Mouse (Mus musculus): ENCODE results near the gene Trim25. TPM values are rescaled to one million over a fixed set of nuclear protein-coding genes. Genes with fewer than 3 reads are reported as not detected.

Gene Trim25
- polyA plus RNA-seq, 1 experiment from 2014 or later: 13.4 TPM

DNA sequence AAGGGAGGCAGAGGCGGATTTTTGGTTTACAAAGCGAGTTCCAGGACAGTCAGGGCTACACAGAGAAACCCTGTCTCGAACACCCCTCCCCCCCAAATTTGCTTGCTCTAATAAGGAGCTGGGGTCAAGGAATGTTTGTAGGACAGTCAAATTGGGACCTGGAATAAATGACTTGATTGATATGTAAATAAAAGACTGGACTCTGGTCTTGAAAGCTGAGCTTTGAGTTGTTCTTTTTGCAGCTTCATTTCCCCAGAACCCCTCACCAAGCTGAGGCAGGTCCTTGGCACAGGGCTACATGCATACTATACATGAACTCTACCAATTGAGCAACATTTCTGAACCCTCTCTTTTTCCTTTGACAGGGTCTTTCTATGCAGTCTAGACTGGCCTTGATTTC, 46.8 kb downstream of the Trim25 start:
- Histone ChIP-seq H3K4me1 (ENCODE audit: insufficient read depth) (no peaks in the 10 kb centered on the region), H3K4me3 (ENCODE audit: low read depth, low read length) (no peak overlapping the region), H3K4me2 (no peak overlapping the region), H3K9ac (no peak overlapping the region), H3K27ac (ENCODE audit: low read depth) (no peak overlapping the region), H3K9me3 (ENCODE audit: low read depth, low read length) (no peaks in the 10 kb centered on the region), H3K36me3 (ENCODE audit: insufficient read depth) (peaks cover 85% of the 10 kb centered on the region), H3K27me3 (ENCODE audit: insufficient read depth, low read length) (no peaks in the 10 kb centered on the region)
- TF ChIP-seq CTCF (IDR thresholded peaks at IDR 0.05; ENCODE audit: low read depth): no peak
- no peak for ATAC-seq (ENCODE audit: insufficient read depth)
- DNase-seq: no peak
- 85% methylated on average over 3 of the region's 3 CpGs for WGBS

DNA sequence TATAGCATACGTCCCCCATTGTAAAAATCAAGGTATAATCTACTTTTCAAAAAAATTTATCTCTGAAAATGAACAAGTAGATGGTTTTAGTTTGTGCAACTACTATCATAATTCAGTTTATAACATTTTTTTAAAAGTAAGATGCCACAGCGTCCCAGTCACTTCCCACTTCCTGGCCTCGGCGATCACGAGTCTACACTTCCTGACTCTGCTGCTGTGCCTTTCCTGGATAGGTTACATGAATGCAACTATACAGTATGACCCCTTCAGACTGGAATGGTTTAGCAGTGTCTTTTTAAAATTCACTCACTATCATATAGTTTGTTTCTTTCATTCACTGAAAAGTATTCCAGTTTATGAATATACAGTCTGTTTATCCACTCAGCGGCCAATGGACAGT, 52.6 kb downstream of the Trim25 start:
- Histone ChIP-seq H3K4me1 (ENCODE audit: insufficient read depth) (no peaks in the 10 kb centered on the region), H3K36me3 (ENCODE audit: insufficient read depth) (peaks cover 69% of the 10 kb centered on the region), H3K27me3 (ENCODE audit: insufficient read depth, low read length) (no peaks in the 10 kb centered on the region), H3K4me2 (no peak overlapping the region), H3K9ac (no peak overlapping the region), H3K9me3 (ENCODE audit: low read depth, low read length) (no peaks in the 10 kb centered on the region), H3K4me3 (ENCODE audit: low read depth, low read length) (no peak overlapping the region), H3K27ac (ENCODE audit: low read depth) (no peak overlapping the region)
- no peak for ATAC-seq (ENCODE audit: insufficient read depth)
- TF ChIP-seq CTCF (IDR thresholded peaks at IDR 0.05; ENCODE audit: low read depth): no peak
- WGBS: 78% methylated on average over 6 of the region's 6 CpGs
- no peak for DNase-seq

GRCm38 (mm10) chr11:89055931-89056690, 56.9 kb downstream of the Trim25 start:
- no peak for DNase-seq

GRCm38 (mm10) chr11:89058515-89059270, 59.5 kb downstream of the Trim25 start:
- H3K9me3 ChIP-seq (ENCODE audit: low read depth, low read length): no peaks in the 10 kb centered on the region
- peak overlapping the region; percentile 75 for H3K4me3 ChIP-seq (ENCODE audit: low read depth, low read length)
- ATAC-seq (ENCODE audit: insufficient read depth) (no peak), DNase-seq (peak; percentile 35)
- TF ChIP-seq CTCF (IDR thresholded peaks at IDR 0.05; ENCODE audit: low read depth): peak; percentile 62
- 65% methylated on average over 11 of the region's 11 CpGs for WGBS
- H3K9ac ChIP-seq: no peak overlapping the region; the same call in 1 of the 2 replicates
- H3K4me1 ChIP-seq (ENCODE audit: insufficient read depth): peaks cover 13% of the 10 kb centered on the region
- H3K27me3 ChIP-seq (ENCODE audit: insufficient read depth, low read length): no peaks in the 10 kb centered on the region
- H3K36me3 ChIP-seq (ENCODE audit: insufficient read depth): peaks cover 14% of the 10 kb centered on the region
- no peak overlapping the region for H3K27ac ChIP-seq (ENCODE audit: low read depth)
- H3K4me2 ChIP-seq: peak overlapping the region; percentile 91

More at GRCm38 (mm10) chr11:89055931-89056690, 56.9 kb downstream of the Trim25 start:
- no peak overlapping the region for H3K27ac ChIP-seq (ENCODE audit: low read depth)
- TF ChIP-seq CTCF (IDR thresholded peaks at IDR 0.05; ENCODE audit: low read depth): no peak
- H3K4me1 ChIP-seq (ENCODE audit: insufficient read depth): peaks cover 13% of the 10 kb centered on the region
- no peak overlapping the region for H3K4me3 ChIP-seq (ENCODE audit: low read depth, low read length)
- H3K9ac ChIP-seq: no peak overlapping the region
- WGBS: 54% methylated on average over 13 of the region's 13 CpGs
- no peaks in the 10 kb centered on the region for H3K27me3 ChIP-seq (ENCODE audit: insufficient read depth, low read length)
- no peaks in the 10 kb centered on the region for H3K9me3 ChIP-seq (ENCODE audit: low read depth, low read length)
- H3K4me2 ChIP-seq: peak overlapping the region; percentile 13; the same call in 1 of the 2 replicates
- H3K36me3 ChIP-seq (ENCODE audit: insufficient read depth): peaks cover 31% of the 10 kb centered on the region
- ATAC-seq (ENCODE audit: insufficient read depth): no peak

- under 1% methylated on average over 33 of the region's 33 CpGs for WGBS
- peak; percentile 24; the same call in 1 of the 2 replicates for TF ChIP-seq CTCF (IDR thresholded peaks at IDR 0.05; ENCODE audit: low read depth)
- Histone ChIP-seq H3K4me1 (ENCODE audit: insufficient read depth) (peaks cover 13% of the 10 kb centered on the region), H3K4me2 (peak overlapping the region; percentile 91), H3K9me3 (ENCODE audit: low read depth, low read length) (no peaks in the 10 kb centered on the region), H3K36me3 (ENCODE audit: insufficient read depth) (0 out of 2 replicates have a peak, but pooled peaks cover under 1% of the 10 kb centered on the region), H3K9ac (peak overlapping the region; percentile 66), H3K27me3 (ENCODE audit: insufficient read depth, low read length) (no peaks in the 10 kb centered on the region), H3K27ac (ENCODE audit: low read depth) (peak overlapping the region; percentile 40), H3K4me3 (ENCODE audit: low read depth, low read length) (peak overlapping the region; percentile 75)
- DNase-seq: peak; percentile 55
- ATAC-seq (ENCODE audit: insufficient read depth): peak; percentile 85
Measured at GRCm38 (mm10) chr11:89059919-89060422, 60.8 kb downstream of the Trim25 start.

- H3K4me3 ChIP-seq (ENCODE audit: low read depth, low read length): peak overlapping the region; percentile 75
- H3K4me1 ChIP-seq (ENCODE audit: insufficient read depth): peaks cover 13% of the 10 kb centered on the region
- ATAC-seq (ENCODE audit: insufficient read depth) (peak; percentile 92), DNase-seq (peak; percentile 96)
- peak overlapping the region; percentile 91 for H3K4me2 ChIP-seq
- H3K27me3 ChIP-seq (ENCODE audit: insufficient read depth, low read length): no peaks in the 10 kb centered on the region
- H3K27ac ChIP-seq (ENCODE audit: low read depth): peak overlapping the region; percentile 40
- no peak for TF ChIP-seq CTCF (IDR thresholded peaks at IDR 0.05; ENCODE audit: low read depth)
- WGBS: under 1% methylated on average over 62 of the region's 63 CpGs
- no peaks in the 10 kb centered on the region for H3K9me3 ChIP-seq (ENCODE audit: low read depth, low read length)
- H3K36me3 ChIP-seq (ENCODE audit: insufficient read depth): no peaks in the 10 kb centered on the region
- H3K9ac ChIP-seq: peak overlapping the region; percentile 66
Measured at GRCm38 (mm10) chr11:89060423-89061089, 61.4 kb downstream of the Trim25 start.
